In the genomic region with DNA sequence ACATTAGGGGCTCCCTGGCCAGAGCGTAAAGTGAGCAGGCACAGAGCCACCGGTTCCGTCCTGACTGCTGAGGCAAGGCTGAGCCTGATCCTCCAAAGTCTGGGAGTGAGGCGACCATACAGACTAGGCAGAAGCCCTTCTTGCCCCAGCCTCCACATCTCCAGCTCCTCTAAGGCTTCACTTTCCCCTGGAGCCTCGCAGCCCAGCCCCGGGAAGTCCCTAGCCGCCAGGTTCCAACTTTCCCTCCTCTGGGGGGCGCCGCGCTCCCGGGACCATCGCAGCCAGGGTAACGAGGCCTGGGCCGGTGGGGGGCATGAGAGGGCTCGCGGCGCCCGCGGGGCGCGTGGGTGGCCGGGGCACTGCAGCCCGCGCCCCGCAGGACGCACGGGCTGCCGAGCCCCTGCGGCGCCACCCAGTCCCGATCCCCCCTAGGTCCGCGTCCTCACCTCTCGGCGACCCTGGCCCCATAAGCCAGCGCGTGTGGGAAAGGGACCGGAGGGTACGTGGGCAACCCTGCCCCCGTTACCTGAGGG, we compare ENCODE assay signal across 8 mouse cellular contexts. TPM values are rescaled to one million over a fixed set of nuclear protein-coding genes. Genes with fewer than 3 reads are reported as not detected.
DNase-seq lines count a peak whose midpoint lies in the region; ATAC-seq and TF ChIP-seq lines count a peak whose summit lies in the region.

No protein-coding gene starts in this region.

- no peaks in the 10 kb centered on the region for H3K27me3 ChIP-seq in G1E (ENCODE audit: insufficient read depth, low read length)
- no peaks in the 10 kb centered on the region for H3K27me3 ChIP-seq in forebrain, embryonic 16.5 days (replicated peaks; ENCODE audit: control insufficient read depth, insufficient read depth, low read length)
- H3K27me3 ChIP-seq in neural tube, embryonic 14.5 days (ENCODE audit: control insufficient read depth, insufficient read depth, low read length): no peaks in the 10 kb centered on the region

- peak overlapping the region; percentile 98 for H3K4me3 ChIP-seq in G1E (ENCODE audit: low read depth, low read length)
- peak overlapping the region; percentile 78 for H3K4me3 ChIP-seq in forebrain, embryonic 16.5 days (replicated peaks; ENCODE audit: low read length)
- H3K4me3 ChIP-seq in layer of hippocampus, adult 2 months: peak overlapping the region; percentile 87
- peak overlapping the region; percentile 94 for H3K4me3 ChIP-seq in lung, adult 2 months (replicated peaks; ENCODE audit: extremely low read depth, low read depth, low read length)
- H3K4me3 ChIP-seq in neural tube, embryonic 14.5 days (ENCODE audit: low read depth, low read length): peak overlapping the region; percentile 69

- under 1% methylated on average over 40 of the region's 40 CpGs for WGBS in forebrain, embryonic 16.5 days
- WGBS in lung, adult 2 months: under 1% methylated on average over 40 of the region's 40 CpGs
- WGBS in neural tube, embryonic 14.5 days: under 1% methylated on average over 29 of the region's 40 CpGs

- no peak for TF ChIP-seq CTCF in G1E (IDR thresholded peaks at IDR 0.05; ENCODE audit: low read depth, low read length)
- TF ChIP-seq CTCF in layer of hippocampus, adult 2 months (conservative IDR thresholded peaks at IDR 0.05): peak; percentile 76
- TF ChIP-seq CTCF in lung, adult 2 months (IDR thresholded peaks at IDR 0.05; ENCODE audit: insufficient read depth, low read length): peak; percentile 7; the same call in 1 of the 2 replicates

- intact Hi-C loops in heart, postnatal 36 days (cut with DNase I): loop anchor here (1.0 to 5.0 kb wide), 5 partner anchors 89 to 220 kb away; no protein-coding TSS in a partner anchor

- peak overlapping the region; percentile 76 for H3K9ac ChIP-seq in forebrain, embryonic 16.5 days (replicated peaks; ENCODE audit: low read depth, low read length)
- peak overlapping the region; percentile 76 for H3K9ac ChIP-seq in neural tube, embryonic 14.5 days (replicated peaks; ENCODE audit: low read depth, low read length)

- peak overlapping the region; percentile 87 for H3K4me2 ChIP-seq in forebrain, embryonic 16.5 days (ENCODE audit: low read length)
- peak overlapping the region; percentile 54 for H3K4me2 ChIP-seq in neural tube, embryonic 14.5 days (ENCODE audit: low read depth, low read length)

- H3K36me3 ChIP-seq in G1E (replicated peaks): peaks cover 10% of the 10 kb centered on the region
- H3K36me3 ChIP-seq in forebrain, embryonic 16.5 days (ENCODE audit: control insufficient read depth, insufficient read depth): no peaks in the 10 kb centered on the region
- H3K36me3 ChIP-seq in neural tube, embryonic 14.5 days (ENCODE audit: control insufficient read depth, insufficient read depth, low read length): no peaks in the 10 kb centered on the region

- H3K4me1 ChIP-seq in G1E (ENCODE audit: insufficient read depth, low read depth, low read length): peaks cover 38% of the 10 kb centered on the region
- H3K4me1 ChIP-seq in forebrain, embryonic 16.5 days (replicated peaks; ENCODE audit: control insufficient read depth, insufficient read depth, low read length): peaks cover 28% of the 10 kb centered on the region
- H3K4me1 ChIP-seq in lung, adult 2 months (ENCODE audit: control insufficient read depth, insufficient read depth, low read length): peaks cover 15% of the 10 kb centered on the region
- H3K4me1 ChIP-seq in neural tube, embryonic 14.5 days (ENCODE audit: control insufficient read depth, insufficient read depth, low read length): peaks cover 20% of the 10 kb centered on the region

- H3K27ac ChIP-seq in forebrain, embryonic 16.5 days (ENCODE audit: low read length): peak overlapping the region; percentile 83
- H3K27ac ChIP-seq in layer of hippocampus, adult 2 months: peak overlapping the region; percentile 93
- peak overlapping the region; percentile 82 for H3K27ac ChIP-seq in neural tube, embryonic 14.5 days (ENCODE audit: low read depth, low read length)

- no peak for ATAC-seq in G1E (ENCODE audit: extremely low read depth, insufficient number of reproducible peaks, low FRiP score, poor library complexity, severe bottlenecking)
- peak; percentile 29; the same call in 1 of the 2 replicates for ATAC-seq in forebrain, embryonic 16.5 days
- ATAC-seq in neural tube, embryonic 14.5 days (ENCODE audit: low read depth): peak; percentile 77; the same call in 1 of the 2 replicates

- peak; percentile 49 for DNase-seq in G1E (ENCODE audit: low spot score)
- DNase-seq in cerebellum, adult 18-20 months: peak; percentile 78 to 87
- peak; percentile 90 for DNase-seq in heart, postnatal 36 days
- peak; percentile 75 to 87 for DNase-seq in layer of hippocampus, adult 2 months (ENCODE audit: low spot score in 2 of 2)
- DNase-seq in lung, adult 2 months: peak; percentile 89
- peak; percentile 94 for DNase-seq in testis, postnatal 10 days (ENCODE audit: low spot score)

- H3K9me3 ChIP-seq in G1E (replicated peaks): no peaks in the 10 kb centered on the region
- H3K9me3 ChIP-seq in forebrain, embryonic 16.5 days (ENCODE audit: control insufficient read depth, low read length): no peaks in the 10 kb centered on the region
- H3K9me3 ChIP-seq in neural tube, embryonic 14.5 days (ENCODE audit: control insufficient read depth, low read length): no peaks in the 10 kb centered on the region

- 0 out of 2 replicates have a peak, but pooled peaks have one; percentile 37 for TF ChIP-seq POLR2A in lung, adult 2 months (IDR thresholded peaks at IDR 0.05; ENCODE audit: borderline replicate concordance, extremely low read depth, low read depth, low read length)

RNA-seq across cellular contexts. Expression of gene Peak1, which starts 0.4 kb away (rescaled TPM):
- total RNA-seq in G1E (2014; fragmentation: Nextera tagmentation): 22.5 and 24.4 TPM in 2 replicates
- 9.1 and 11.6 TPM in 2 replicates for total RNA-seq in G1E (2017)
- 1.8 and 3.1 TPM in 2 replicates for polyA plus RNA-seq in G1E (2012)
- polyA plus RNA-seq in forebrain, embryonic 16.5 days (2015; fragmentation: Nextera tagmentation; extraction: Ambion mirVana): 5.5 and 6.4 TPM in 2 replicates
- 10 to 100 TPM; 38.4 to 42.0 TPM for total RNA-seq in heart, postnatal 36 days (2021)
- 10 to 100 TPM; 56.1 to 59.2 TPM for total RNA-seq in layer of hippocampus, adult 2 months (2021)
- polyA plus RNA-seq in lung, adult 2 months (2012; rRNA removed): 16.3 and 22.4 TPM in 2 replicates
- polyA plus RNA-seq in neural tube, embryonic 14.5 days (2014; fragmentation: Nextera tagmentation; extraction: Ambion mirVana): 9.0 and 12.0 TPM in 2 replicates

RNA-seq across cellular contexts. Expression of gene Hmg20a, which starts 0.9 kb away (rescaled TPM):
- total RNA-seq in G1E (2014; fragmentation: Nextera tagmentation): 58.2 and 60.9 TPM in 2 replicates
- total RNA-seq in G1E (2017): 25.6 and 30.8 TPM in 2 replicates
- 5.9 and 10.9 TPM in 2 replicates for polyA plus RNA-seq in G1E (2012)
- 95.4 and 97.4 TPM in 2 replicates for polyA plus RNA-seq in forebrain, embryonic 16.5 days (2015; fragmentation: Nextera tagmentation; extraction: Ambion mirVana)
- total RNA-seq in heart, postnatal 36 days (2021): 10 to 100 TPM; 18.8 to 21.1 TPM
- total RNA-seq in layer of hippocampus, adult 2 months (2021): 10 to 100 TPM; 78.8 to 81.6 TPM
- polyA plus RNA-seq in lung, adult 2 months (2012; rRNA removed): 20.7 and 29.4 TPM in 2 replicates
- 86.3 and 92.1 TPM in 2 replicates for polyA plus RNA-seq in neural tube, embryonic 14.5 days (2014; fragmentation: Nextera tagmentation; extraction: Ambion mirVana)
